Mouse (Mus musculus) embryonic facial prominence, embryonic 12.5 days (tissue): ENCODE data around the gene Etv6. TPM values are rescaled to one million over a fixed set of nuclear protein-coding genes. Genes with fewer than 3 reads are reported as not detected.
A peak's percentile ranks its signal among the peaks of the same experiment; 100 is the strongest.

Experiments used
- ATAC-seq: fragments of 200-750 bp; cut with Nextera tagmentation; 2 replicates; pipeline ENCODE4 v1.8.0; 2017; ENCODE audit not compliant: insufficient number of reproducible peaks, insufficient read depth, low FRiP score, low TSS enrichment
- H3K27ac ChIP-seq: fragments of 300-500 bp; sonication (generic); 2 replicates; pipeline ENCODE4 v1.5.1; 2016; ENCODE audit warnings: mild to moderate bottlenecking
- H3K27me3 ChIP-seq: fragments of 300-500 bp; sonication (generic); 2 replicates; pipeline ENCODE4 v1.6.1; 2016; ENCODE audit warnings: mild to moderate bottlenecking, moderate library complexity
- H3K36me3 ChIP-seq: fragments of 300-500 bp; sonication (generic); 2 replicates; pipeline ENCODE4 v1.6.1; 2016; ENCODE audit warnings: mild to moderate bottlenecking
- H3K4me1 ChIP-seq: fragments of 300-500 bp; sonication (generic); 2 replicates; pipeline ENCODE4 v1.6.1; 2016
- H3K4me2 ChIP-seq: fragments of 300-500 bp; sonication (generic); replicated peaks from 2 replicates; pipeline ENCODE4 v1.6.1; 2016; ENCODE audit warnings: mild to moderate bottlenecking, moderate library complexity
- H3K4me3 ChIP-seq: fragments of 300-500 bp; sonication (generic); 2 replicates; pipeline ENCODE4 v1.5.1; 2016; ENCODE audit warnings: mild to moderate bottlenecking
- H3K9ac ChIP-seq: fragments of 300-500 bp; sonication (generic); 2 replicates; pipeline ENCODE4 v1.6.1; 2016; ENCODE audit warnings: mild to moderate bottlenecking, moderate library complexity
- H3K9me3 ChIP-seq: fragments of 300-500 bp; sonication (generic); 2 replicates; pipeline ENCODE4 v1.6.1; 2016; ENCODE audit warnings: mild to moderate bottlenecking, moderate library complexity
- WGBS: fragments of 180-500 bp; shearing (Covaris S2); methylation state at CpG from one replicate; pipeline ENCODE4 v1.1.7; 2016; 5-methylcytosine and 5-hydroxymethylcytosine counted together
- polyA plus RNA-seq: library from polyadenylated mRNA; unstranded; fragments of >200 nt; fragmentation: Nextera tagmentation; extraction: Ambion mirVana; gene quantifications from 2 replicates; pipeline ENCODE4 v1.2.1, GENCODE M21; 2016

Etv6 gene
- polyA plus RNA-seq, 1 experiment from 2014 or later, result 15.8 TPM

GRCm38 (mm10) chr6:134205163-134205562 is 169.7 kb downstream of the Etv6 start:
- Histone ChIP-seq H3K27me3 (no peaks in the 10 kb centered on the region), H3K4me1 (peaks cover 19% of the 10 kb centered on the region), H3K9ac (no peak overlapping the region), H3K4me3 (no peak overlapping the region), H3K4me2 (no peak overlapping the region), H3K9me3 (no peaks in the 10 kb centered on the region), H3K27ac (no peak overlapping the region), H3K36me3 (no peaks in the 10 kb centered on the region)
- no peak for ATAC-seq
- 98% methylated on average over 10 of the region's 11 CpGs for WGBS

- Histone ChIP-seq H3K4me3 (no peak overlapping the region), H3K27ac (no peak overlapping the region), H3K27me3 (no peaks in the 10 kb centered on the region), H3K9ac (no peak overlapping the region), H3K4me1 (peaks cover 19% of the 10 kb centered on the region), H3K4me2 (no peak overlapping the region), H3K9me3 (no peaks in the 10 kb centered on the region), H3K36me3 (no peaks in the 10 kb centered on the region)
- ATAC-seq, result no peak
- WGBS, result 58% methylated on average over 5 of the region's 5 CpGs
Measured at GRCm38 (mm10) chr6:134205726-134206125, 170.2 kb downstream of the Etv6 start.

GRCm38 (mm10) chr6:134206251-134206650 is 170.8 kb downstream of the Etv6 start:
- no peak overlapping the region for H3K9ac ChIP-seq
- no peak for ATAC-seq

GRCm38 (mm10) chr6:134207391-134208179 is 172.1 kb downstream of the Etv6 start:
- Histone ChIP-seq H3K27me3 (no peaks in the 10 kb centered on the region), H3K27ac (no peak overlapping the region)

More at GRCm38 (mm10) chr6:134206251-134206650, 170.8 kb downstream of the Etv6 start:
- WGBS, result 81% methylated on average over 5 of the region's 5 CpGs
- no peaks in the 10 kb centered on the region for H3K27me3 ChIP-seq
- peaks cover 19% of the 10 kb centered on the region for H3K4me1 ChIP-seq
- no peaks in the 10 kb centered on the region for H3K9me3 ChIP-seq
- H3K27ac ChIP-seq, result no peak overlapping the region
- no peak overlapping the region for H3K4me3 ChIP-seq
- H3K4me2 ChIP-seq, result no peak overlapping the region
- no peaks in the 10 kb centered on the region for H3K36me3 ChIP-seq

GRCm38 (mm10) chr6:134208180-134208952 is 172.9 kb downstream of the Etv6 start:
- WGBS, result 81% methylated on average over 14 of the region's 14 CpGs
- no peaks in the 10 kb centered on the region for H3K27me3 ChIP-seq
- peaks cover 19% of the 10 kb centered on the region for H3K4me1 ChIP-seq
- no peak overlapping the region for H3K4me2 ChIP-seq
- H3K4me3 ChIP-seq, result no peak overlapping the region
- H3K36me3 ChIP-seq, result no peaks in the 10 kb centered on the region
- H3K9me3 ChIP-seq, result no peaks in the 10 kb centered on the region
- H3K9ac ChIP-seq, result no peak overlapping the region
- H3K27ac ChIP-seq, result no peak overlapping the region
- no peak for ATAC-seq

More at GRCm38 (mm10) chr6:134207391-134208179, 172.1 kb downstream of the Etv6 start:
- Histone ChIP-seq H3K9ac (no peak overlapping the region), H3K36me3 (no peaks in the 10 kb centered on the region), H3K4me1 (peaks cover 19% of the 10 kb centered on the region), H3K9me3 (no peaks in the 10 kb centered on the region), H3K4me2 (no peak overlapping the region), H3K4me3 (no peak overlapping the region)
- 77% methylated on average over 19 of the region's 19 CpGs for WGBS
- ATAC-seq, result peak; percentile 61

GRCm38 (mm10) chr6:134210675-134211457 is 175.4 kb downstream of the Etv6 start:
- Histone ChIP-seq H3K27ac (no peak overlapping the region), H3K9ac (no peak overlapping the region)
- WGBS, result 87% methylated on average over 13 of the region's 13 CpGs

GRCm38 (mm10) chr6:134211458-134211776 is 175.9 kb downstream of the Etv6 start:
- peak overlapping the region; percentile 50 for H3K27ac ChIP-seq
- no peaks in the 10 kb centered on the region for H3K27me3 ChIP-seq
- peaks cover 18% of the 10 kb centered on the region for H3K4me1 ChIP-seq
- no peak overlapping the region for H3K9ac ChIP-seq
- 89% methylated on average over 9 of the region's 9 CpGs for WGBS
- H3K4me2 ChIP-seq, result no peak overlapping the region
- 0 out of 2 replicates have a peak, but pooled peaks cover 5% of the 10 kb centered on the region for H3K36me3 ChIP-seq
- no peak for ATAC-seq
- no peaks in the 10 kb centered on the region for H3K9me3 ChIP-seq
- no peak overlapping the region for H3K4me3 ChIP-seq

More at GRCm38 (mm10) chr6:134210675-134211457, 175.4 kb downstream of the Etv6 start:
- Histone ChIP-seq H3K27me3 (no peaks in the 10 kb centered on the region), H3K4me2 (no peak overlapping the region), H3K4me1 (peaks cover 19% of the 10 kb centered on the region), H3K36me3 (0 out of 2 replicates have a peak, but pooled peaks cover 3% of the 10 kb centered on the region), H3K9me3 (no peaks in the 10 kb centered on the region), H3K4me3 (no peak overlapping the region)
- ATAC-seq, result no peak

- Histone ChIP-seq H3K9me3 (no peaks in the 10 kb centered on the region), H3K4me1 (0 out of 2 replicates have a peak, but pooled peaks cover 6% of the 10 kb centered on the region), H3K27me3 (no peaks in the 10 kb centered on the region), H3K27ac (no peak overlapping the region), H3K36me3 (0 out of 2 replicates have a peak, but pooled peaks cover 5% of the 10 kb centered on the region), H3K4me3 (no peak overlapping the region), H3K9ac (no peak overlapping the region), H3K4me2 (no peak overlapping the region)
- WGBS, result 93% methylated on average over 6 of the region's 6 CpGs
- no peak for ATAC-seq
Measured at GRCm38 (mm10) chr6:134217747-134218146, 182.2 kb downstream of the Etv6 start.

- WGBS, result 91% methylated on average over 3 of the region's 3 CpGs
- H3K9ac ChIP-seq, result no peak overlapping the region
Measured at GRCm38 (mm10) chr6:134218441-134218840, 182.9 kb downstream of the Etv6 start.

GRCm38 (mm10) chr6:134219358-134219757 is 183.9 kb downstream of the Etv6 start:
- 76% methylated on average over 6 of the region's 6 CpGs for WGBS

More at GRCm38 (mm10) chr6:134218441-134218840, 182.9 kb downstream of the Etv6 start:
- H3K9me3 ChIP-seq, result no peaks in the 10 kb centered on the region
- no peak for ATAC-seq
- H3K4me3 ChIP-seq, result no peak overlapping the region
- H3K27ac ChIP-seq, result no peak overlapping the region
- no peaks in the 10 kb centered on the region for H3K27me3 ChIP-seq
- H3K4me2 ChIP-seq, result no peak overlapping the region
- 0 out of 2 replicates have a peak, but pooled peaks cover 5% of the 10 kb centered on the region for H3K36me3 ChIP-seq
- H3K4me1 ChIP-seq, result 0 out of 2 replicates have a peak, but pooled peaks cover 6% of the 10 kb centered on the region

GRCm38 (mm10) chr6:134220209-134220777 is 184.8 kb downstream of the Etv6 start:
- WGBS, result 78% methylated on average over 13 of the region's 13 CpGs
- no peak for ATAC-seq
- Histone ChIP-seq H3K4me1 (0 out of 2 replicates have a peak, but pooled peaks cover 6% of the 10 kb centered on the region), H3K36me3 (peaks cover 7% of the 10 kb centered on the region; the same call in 1 of the 2 replicates), H3K9ac (no peak overlapping the region), H3K27me3 (no peaks in the 10 kb centered on the region), H3K27ac (no peak overlapping the region), H3K4me3 (no peak overlapping the region), H3K4me2 (no peak overlapping the region), H3K9me3 (no peaks in the 10 kb centered on the region)

More at GRCm38 (mm10) chr6:134219358-134219757, 183.9 kb downstream of the Etv6 start:
- H3K9me3 ChIP-seq, result no peaks in the 10 kb centered on the region
- H3K27ac ChIP-seq, result no peak overlapping the region
- no peak for ATAC-seq
- H3K9ac ChIP-seq, result no peak overlapping the region
- no peaks in the 10 kb centered on the region for H3K27me3 ChIP-seq
- H3K4me1 ChIP-seq, result 0 out of 2 replicates have a peak, but pooled peaks cover 6% of the 10 kb centered on the region
- no peak overlapping the region for H3K4me3 ChIP-seq
- no peak overlapping the region for H3K4me2 ChIP-seq
- 0 out of 2 replicates have a peak, but pooled peaks cover 5% of the 10 kb centered on the region for H3K36me3 ChIP-seq
